Mouse (Mus musculus) layer of hippocampus, adult 11-12 months (tissue): ENCODE measurements around the gene Vwce.

Experiments used
- DNase-seq: peaks from one replicate; pipeline ENCODE4 v3.0.0; 2022; ENCODE audit warnings: low spot score

The Vwce gene

DNA sequence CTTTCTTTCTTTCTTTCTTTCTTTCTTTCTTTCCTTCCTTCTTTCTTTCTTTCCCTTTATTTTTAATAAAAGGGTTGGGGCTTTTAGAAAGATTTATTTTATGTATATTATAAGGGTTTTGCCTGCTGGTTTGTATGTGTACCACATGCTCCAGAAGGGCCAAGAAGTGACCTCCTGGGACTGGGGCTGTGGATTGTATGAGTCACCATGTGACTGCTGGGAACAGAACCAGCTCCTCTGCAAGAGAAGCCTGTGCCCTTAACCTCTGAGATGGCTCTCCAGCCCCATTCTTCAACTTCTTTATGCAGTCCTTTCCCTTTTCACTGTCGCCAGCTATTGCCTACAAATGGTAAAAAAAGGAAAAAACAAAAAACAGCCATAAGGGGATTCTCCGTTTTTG lies 11.6 kb downstream of the Vwce start:
- DNase-seq: no peak

DNA sequence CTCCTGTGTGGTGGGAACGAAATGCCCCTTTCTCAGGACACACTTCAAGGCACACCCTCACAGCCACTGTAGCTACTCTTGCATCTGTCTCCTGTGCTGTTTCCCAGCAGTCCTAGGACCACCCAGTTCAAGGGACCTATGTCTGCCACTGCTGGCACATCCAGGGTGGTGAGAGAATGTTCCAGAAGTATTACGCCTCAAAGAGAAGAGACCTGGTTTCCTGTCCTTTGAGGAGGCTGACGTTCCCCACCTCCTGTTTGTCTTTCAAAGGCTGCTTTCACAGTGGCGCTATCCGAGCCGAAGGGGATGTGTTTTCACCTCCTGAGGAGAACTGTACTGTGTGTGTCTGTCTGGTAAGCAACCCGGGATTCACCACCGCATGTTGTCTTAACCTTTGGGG lies 14.1 kb downstream of the Vwce start:
- DNase-seq: no peak

DNA sequence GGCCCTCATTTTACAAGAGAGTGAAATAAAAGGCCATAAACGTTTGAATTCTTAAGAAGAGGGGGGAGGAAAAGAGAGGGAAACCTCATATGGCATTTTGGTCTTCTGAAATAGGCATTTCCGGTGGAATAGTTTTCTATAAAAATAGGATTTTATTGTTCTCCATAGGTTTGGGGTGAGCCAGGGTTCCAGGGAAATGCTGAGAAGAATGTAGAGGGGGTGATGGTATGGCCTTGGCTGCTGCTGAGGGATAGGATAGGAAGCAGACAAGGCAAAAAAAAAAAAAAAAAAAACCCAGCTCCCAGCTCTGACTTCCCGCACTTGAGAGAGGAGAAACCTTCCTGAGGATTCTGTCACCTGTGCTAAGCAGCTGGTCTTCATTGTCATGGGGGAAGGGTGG lies 22.0 kb downstream of the Vwce start:
- no peak for DNase-seq

DNA sequence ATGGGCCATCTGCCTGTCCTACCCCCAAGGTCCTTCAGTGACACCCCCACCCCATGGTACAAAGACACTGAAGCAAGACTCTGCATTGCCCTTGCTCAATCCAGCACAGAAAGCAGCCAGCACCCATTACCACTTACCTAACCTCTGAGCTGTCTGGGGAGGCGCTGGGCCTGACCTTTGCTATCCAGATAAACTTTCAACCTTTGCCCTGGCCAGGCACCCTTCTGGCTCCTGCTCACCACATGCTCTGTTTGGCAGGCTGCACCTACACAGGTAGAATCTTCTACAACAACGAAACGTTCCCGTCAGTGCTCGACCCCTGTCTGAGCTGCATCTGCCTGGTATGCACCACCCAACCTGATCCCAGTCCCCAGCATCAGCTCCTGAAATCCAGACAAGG lies 23.7 kb downstream of the Vwce start:
- DNase-seq: no peak

DNA sequence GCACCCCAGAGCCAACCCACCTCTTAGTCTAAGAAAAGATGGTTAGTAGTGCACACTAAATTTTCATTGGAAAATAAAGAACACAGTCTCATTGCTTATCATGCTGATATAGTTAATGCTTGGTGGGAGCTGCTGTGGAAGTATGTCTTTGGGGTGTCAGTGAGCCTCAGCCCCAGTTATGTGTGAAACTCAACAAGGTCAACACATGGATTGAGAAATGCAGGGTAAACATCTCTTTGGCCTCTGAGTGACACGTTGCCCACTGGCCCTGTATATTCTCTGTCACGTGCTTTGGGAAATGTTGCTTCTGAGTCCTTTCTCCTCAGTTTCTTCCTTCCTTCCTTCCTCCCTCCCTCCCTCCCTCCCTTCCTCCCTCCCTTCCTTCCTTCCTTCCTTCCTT lies 24.4 kb downstream of the Vwce start:
- DNase-seq: no peak

DNA sequence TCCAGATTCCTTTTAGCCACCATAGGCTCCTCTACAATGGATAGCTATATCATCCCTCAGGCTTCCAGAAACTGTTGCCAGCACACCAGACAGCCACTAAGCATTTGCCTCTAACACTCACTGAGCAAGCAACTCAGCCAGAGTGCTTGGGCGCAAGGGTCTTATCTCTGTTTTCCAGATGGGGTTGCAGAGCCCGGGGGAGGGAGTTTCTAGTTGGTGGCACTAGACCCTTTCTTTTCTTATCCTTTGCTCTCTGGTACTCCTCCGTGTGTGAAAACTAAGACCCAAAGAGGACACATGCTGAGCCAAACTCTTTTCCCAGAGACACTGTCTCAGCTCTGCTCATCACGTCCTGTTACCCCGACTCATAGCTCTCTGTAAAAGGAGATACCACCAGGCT lies 27.4 kb downstream of the Vwce start:
- DNase-seq: no peak

DNA sequence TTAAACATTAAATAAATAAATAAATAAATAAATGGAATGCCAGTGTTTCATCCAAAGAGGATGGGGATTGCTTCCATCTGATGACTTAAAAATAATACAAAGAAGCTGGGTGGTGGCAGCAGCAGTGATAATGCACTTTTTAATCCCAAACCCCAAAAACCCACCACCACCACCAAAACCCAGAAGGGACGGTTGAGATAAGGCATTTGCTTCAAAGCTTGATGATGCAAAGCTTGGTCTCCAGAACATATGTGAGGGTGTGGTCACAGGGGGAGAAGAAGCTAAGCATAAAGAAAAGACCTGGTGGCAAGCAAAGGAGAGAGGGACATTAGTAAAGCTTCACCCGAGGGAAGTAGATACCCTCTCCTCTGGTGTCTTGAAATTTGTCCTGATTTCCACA lies 27.9 kb downstream of the Vwce start:
- DNase-seq: no peak

DNA sequence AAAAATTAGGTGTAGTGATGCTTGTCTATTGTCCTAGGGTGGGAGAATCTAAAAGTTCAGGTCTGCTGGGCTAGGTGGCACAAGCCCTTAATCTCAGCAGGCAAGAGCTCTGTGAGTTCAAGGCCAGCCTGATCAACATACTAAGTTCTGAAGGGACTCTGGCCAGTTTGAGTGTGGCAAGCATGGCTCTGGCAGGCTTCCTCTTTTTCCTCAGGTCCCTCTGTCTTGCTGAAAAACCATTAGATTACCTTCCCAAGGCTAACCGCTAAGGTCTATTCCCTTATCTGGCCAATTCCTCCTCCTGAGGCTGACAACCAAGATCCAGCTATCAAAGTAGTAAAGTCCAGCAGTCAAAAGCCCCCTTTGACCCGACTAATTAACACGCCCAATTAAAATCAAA lies 28.7 kb downstream of the Vwce start:
- no peak for DNase-seq

DNA sequence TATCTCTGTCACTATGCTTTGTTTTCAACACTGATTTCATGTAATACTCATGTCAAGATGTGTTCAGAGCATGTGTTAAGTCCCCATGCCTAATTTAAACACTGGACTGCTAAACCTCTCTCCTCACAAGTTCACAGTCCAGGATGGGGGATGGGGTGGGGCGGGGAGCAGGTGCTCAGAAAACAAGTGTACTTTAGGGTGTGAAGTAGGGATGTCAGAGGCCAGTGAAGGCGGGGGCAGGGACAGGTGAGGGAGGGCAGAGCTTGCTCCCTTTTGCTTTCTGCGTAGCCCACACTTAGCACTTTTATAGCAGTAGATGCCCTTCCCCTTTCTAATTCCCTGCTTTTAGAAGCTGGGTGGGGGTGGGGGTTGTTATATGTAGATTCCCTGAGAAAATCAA lies 31.1 kb downstream of the Vwce start:
- DNase-seq: no peak

DNA sequence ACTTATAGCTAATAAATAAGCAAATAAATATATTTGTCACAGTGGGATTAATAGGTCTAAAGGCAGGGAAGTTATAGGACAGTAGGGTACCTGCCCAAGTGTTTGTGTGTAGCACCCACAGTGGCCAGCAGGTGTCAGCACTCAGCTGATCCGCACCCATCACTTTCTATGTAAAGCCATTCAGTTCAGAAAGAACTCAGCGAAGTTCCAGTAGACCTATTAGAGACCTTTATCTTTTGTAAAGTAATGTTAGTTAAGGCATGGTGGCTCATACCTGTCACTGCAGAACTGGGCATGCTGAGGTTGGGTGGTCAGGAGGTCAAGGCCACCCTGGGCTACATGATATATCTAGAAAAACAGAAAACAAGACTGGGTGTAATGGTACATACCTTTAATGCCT lies 31.5 kb downstream of the Vwce start:
- peak; percentile 68 for DNase-seq

DNA sequence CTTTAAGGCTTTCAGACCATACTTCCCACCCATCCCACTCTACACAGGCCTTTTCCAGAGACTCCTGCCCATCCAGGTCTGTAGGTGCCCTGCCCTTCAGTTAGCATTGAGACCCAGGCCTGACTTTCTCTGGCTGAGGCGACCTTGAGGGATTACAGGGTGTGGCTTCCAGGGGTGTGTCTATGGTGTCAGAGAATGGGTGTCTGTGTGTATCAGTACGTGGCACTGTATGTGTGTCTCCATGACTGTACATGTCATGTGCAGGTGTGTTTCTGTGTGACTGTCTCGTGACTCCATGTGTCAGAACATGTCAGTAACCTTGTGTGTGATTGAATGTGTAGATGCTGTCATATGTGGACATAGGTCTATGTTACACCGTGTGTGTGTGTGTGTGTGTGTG lies 37.3 kb downstream of the Vwce start:
- no peak for DNase-seq

DNA sequence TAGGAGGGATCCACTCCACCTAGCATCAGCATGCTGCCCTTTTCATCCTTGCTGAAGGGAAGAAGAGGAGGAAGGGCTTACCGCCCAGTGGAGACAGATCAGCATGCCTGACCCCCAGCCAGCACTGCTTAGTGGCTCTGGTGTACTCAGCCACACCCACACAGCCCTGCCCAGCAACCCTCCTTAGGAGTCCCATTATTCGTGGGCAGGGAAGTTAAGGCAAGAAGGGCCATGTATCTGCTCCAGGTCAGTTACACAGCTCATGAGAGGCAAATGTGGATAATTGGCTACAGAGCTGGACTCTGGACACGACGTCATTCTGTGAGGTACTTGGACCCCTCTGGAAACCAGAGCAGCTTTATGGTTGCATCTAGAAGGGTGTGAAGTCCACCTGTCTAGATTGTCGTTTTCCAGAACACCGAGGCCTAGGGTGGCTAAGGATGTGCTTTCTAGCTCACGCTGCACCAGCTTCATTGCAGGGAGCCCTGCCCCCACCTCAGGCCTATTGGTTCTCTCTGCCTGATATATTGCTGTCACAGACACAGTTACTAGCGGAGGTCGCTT lies 37.9 kb downstream of the Vwce start:
- no peak for DNase-seq

DNA sequence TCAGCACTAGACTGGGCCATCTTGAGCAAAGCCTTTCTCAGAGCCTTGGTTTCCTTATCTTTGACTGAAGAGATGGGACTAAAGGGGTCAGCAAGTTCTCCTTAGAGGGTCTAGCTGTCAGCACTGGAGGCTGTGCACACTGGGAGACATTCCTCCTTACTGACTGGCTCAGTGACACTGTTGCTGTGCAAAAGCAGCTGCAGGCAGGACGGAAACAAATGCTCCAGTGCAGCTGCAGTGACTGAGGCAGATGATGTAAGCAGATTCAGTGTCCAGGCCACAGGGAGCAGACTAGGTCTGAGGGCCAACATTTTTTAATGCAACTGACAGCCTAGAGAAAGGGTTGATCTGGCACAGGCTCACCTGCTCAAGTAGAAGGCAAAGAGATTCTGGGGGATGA lies 39.3 kb downstream of the Vwce start:
- no peak for DNase-seq

DNA sequence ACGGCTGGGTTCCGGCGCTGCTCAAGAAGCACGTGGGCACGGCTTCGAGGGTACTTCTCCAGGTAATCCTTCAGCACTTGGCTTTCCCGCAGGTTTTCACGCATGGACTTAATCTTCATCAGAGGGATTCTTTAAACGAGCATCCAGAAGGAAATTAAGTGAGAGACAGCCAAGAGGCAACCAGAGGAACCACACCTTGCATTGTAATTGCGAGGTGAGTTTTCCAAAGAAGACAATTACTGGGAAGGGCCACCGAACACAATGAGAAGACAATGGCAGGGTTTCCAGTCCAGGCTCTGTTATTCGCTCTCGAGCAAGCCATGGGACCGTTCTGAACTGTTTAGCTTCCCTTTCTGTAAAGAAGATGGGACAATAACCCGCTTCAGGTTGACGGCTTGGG lies 42.6 kb downstream of the Vwce start:
- DNase-seq: no peak

DNA sequence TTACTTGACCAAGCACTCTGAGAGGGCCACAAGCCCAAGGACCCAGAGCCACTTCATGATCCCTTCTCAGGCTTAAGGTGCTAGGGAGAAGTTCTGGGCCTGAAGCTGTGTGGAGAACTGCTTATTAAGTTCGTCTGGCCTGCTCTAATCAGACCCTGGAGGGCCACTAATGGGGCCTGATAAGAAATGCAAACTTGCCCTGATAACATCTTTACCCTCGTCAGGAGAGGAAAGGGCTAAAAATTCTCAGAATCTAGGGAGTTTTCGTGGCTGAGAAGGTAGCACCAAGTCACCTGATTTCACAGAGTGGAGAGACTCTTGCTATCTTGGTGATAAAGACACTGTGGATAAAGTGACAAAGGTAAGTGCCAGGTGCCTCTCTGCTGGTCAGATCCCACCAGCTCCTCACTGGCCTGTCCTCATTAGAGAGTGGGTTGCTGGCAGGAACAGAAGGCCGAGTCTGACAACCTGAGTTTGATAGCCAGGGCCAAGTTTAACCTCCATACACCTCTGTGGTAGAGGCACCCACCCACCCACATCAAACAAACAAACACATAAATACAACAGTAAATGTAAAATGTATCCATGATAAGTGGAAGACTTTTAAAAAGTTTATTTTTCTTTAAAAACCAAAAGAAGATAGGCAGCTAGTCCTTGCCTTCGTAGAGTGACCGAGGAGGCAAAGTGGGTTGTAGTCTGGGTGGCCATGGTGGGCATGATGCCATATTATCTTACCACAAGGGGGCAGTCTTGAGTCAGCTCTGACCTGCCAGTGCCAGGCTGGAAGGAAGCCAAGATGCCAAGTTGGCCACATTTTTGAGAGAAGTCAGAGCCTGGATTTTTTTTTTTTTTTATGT lies 44.1 kb downstream of the Vwce start, which contains the start of gene Pga5:
Gene Pga5 (minus strand): TSS at position 157 of the 857 bp plus-strand sequence.
- peak; percentile 90 for DNase-seq

DNA sequence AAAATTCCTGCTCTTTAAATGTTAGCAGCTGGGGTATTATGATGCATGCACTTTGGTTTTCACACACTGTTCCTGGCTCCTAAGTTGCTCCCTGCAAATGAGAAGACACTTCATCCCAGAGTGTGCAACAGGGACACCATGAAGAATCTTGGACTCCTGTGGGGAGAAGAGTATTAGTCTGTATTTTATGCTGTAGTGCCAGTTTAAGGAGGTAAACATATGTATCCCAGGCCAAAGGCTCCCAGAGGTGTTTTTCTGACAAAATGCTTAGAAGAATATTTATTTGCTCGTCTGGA lies 44.7 kb downstream of the Vwce start:
- DNase-seq: no peak

DNA sequence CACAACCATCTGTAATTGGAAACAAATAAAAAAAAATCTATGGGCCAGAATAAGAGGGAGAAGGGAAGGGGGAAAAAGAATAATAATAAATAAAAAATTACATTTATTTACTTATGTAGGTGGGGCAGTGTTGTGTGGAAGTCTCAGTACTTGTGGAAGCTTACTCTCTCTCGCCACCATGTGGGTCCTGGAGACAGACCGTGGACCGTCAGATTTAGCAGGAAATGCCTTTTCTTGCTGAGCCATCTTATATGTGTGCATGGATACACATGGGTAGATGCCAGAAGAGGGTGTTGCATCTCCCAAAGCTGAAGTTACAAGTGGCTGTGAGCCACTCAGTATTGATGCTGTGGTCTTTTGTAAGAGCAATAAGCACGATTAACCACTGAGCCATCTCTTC lies 47.6 kb downstream of the Vwce start:
- DNase-seq: no peak

DNA sequence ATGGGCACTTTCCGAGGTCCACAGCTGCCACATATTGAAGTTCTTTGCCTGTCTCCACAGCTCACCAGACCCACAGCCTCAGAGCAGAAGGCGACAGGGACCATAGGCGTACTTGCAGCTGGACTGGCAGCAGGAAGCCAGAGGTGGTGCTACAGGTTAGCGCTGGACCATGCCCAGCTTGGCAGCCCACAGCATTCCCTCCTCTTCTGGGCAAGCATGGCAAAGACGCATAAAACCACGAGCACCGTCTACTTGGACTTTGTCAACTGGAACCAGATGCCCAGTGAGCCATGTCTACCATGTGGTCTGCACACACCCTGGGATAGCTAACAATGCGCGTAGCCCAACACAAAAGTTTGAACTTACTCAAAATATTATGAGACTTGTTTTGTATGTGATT lies 51.1 kb downstream of the Vwce start:
- no peak for DNase-seq

DNA sequence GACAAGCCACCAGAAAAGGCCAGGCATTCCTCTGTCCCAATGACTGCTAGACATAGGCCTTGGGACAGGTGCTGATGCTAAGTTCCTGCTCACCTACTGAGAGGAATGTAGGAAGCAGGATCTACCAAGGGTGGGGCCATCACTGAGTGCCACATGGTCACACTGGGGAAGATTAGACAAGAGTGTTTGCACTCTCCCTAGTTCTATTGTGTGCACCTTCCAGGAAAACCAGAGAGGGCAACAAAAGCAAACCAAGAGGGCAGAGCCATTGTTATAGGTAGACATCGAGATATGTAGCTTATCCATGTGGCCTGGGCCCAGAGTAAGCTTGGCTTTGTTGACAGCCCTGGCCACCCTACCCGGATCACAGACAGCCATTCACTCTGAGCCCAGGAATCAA lies 51.7 kb downstream of the Vwce start:
- no peak for DNase-seq

DNA sequence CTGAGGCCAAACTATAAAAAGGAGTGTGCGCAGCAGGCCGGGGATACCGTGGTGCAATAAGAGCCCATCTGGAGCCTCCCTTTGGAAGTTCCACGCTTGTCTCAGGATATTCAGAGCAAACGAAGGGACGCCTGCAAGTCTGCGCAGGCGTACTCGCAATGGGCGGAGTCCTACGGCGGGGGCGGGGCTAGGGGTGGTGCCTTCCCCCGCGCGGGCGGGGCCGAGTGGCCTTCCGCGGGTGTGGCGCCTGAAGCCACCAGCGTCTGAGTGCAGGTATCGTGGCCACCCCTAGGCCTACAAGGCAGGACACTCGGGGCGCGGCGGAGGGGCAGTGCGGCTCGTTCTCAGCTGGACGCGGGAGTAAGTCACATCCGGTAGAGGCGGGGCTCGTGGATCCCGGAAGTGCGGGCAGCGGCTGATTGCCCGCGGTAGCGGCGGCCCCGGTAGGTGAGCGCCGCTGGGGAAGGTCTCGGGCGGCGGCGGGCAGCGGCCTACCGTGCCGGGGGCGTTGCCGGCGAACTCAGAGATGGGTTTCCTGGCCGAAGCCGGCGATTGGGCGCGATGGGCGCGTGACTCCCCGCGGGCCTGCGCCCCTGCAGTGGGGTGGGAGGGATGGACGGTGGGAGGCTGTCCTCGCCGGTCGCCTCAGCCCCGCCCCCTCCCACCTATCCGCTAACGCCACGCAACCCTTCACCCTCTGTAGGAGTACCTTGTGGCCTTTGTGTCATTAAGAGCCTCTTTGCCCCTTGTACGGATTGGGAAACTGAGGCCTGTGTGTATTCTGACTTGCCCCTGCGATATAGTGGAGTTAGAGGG lies 54.7 kb downstream of the Vwce start, which contains the start of gene Vps37c:
Gene Vps37c (plus strand): TSS at position 199 of the 816 bp plus-strand sequence.
- peak; percentile 93 for DNase-seq

DNA sequence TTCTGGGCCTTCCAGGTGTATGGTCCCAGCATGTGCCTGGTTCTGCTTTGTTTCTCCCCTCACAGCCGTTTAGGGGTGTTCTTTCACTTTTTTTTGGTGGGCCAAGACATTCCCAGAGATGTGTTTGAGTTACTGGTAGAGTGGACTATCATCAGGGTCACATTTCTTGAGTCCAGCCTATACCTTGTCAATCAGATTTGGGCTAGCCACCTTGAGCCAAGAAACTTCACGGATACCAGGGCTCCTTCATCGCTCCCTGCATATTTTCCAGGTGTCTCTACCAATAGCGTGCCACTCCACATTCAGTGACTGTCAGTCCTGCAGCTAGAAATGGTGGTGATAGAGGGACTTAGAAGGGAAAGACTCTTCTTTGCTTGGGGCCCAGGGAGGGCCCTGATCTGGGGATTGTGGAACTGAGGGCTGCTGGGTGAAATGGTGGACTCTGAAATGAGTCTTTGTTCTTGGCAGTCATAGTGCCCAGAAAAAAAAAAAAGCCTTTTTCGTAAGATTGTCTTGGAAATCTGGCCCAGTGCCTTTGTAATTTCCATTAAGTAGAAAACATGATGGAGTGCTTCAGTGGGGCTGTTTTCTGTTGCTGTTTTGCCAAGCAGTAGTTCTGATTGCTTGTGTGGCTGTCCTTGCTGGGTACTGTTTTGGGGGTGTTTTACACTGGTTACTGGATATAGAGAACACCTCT lies 55.6 kb downstream of the Vwce start:
- no peak for DNase-seq

DNA sequence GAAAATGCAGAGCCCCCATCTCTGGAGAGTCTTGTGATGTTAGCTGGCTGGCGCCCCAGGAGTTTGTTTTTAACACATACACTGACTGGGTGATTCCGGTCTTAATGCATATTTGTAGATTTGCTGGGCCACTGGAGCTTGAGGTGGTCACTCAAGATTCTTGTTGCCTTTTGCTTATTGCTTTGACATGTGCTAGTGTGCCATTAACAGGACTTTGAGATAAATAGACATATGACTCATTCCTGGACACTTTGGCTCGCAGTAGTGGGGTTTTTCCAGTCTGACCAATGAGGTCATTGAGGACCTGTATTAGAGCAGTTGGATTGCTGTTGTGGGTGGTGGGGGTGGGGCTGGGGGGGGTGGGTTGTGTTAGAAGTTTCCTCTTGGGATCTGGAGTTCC lies 56.3 kb downstream of the Vwce start:
- DNase-seq: no peak

DNA sequence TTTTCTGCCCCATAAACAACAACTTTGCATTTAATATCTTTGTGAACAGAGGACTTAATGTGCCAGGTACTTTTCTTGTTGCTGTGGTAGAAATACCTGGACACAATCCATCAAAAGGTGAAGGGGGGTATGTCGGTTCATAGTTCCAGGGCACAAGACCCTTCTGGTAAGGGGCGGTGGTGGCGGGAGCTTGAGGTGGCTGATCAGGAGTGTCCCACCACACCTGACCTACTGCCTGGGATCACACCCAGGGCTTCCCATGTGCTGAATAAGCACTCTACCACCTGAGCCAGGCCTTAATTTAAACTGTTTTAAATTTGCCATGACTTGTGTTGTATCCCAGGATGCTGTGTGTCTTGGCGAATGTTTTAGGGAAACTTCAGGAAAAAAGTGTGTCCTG lies 57.1 kb downstream of the Vwce start:
- DNase-seq: no peak
